Mouse (Mus musculus) heart, embryonic 12.5 days (tissue): ENCODE measurements around the gene Bcas3. TPM values are rescaled to one million over a fixed set of nuclear protein-coding genes. Genes with fewer than 3 reads are reported as not detected.

Experiments
- ATAC-seq: fragments of 200-750 bp; cut with Nextera tagmentation; 2 replicates; pipeline ENCODE4 v1.8.0; 2017; ENCODE audit warnings: moderate TSS enrichment, moderate library complexity; ENCODE audit not compliant: insufficient number of reproducible peaks, low FRiP score
- H3K27ac ChIP-seq: fragments of 300-500 bp; sonication (generic); 2 replicates; pipeline ENCODE4 v1.5.1; 2016; ENCODE audit warnings: mild to moderate bottlenecking, moderate library complexity; ENCODE audit not compliant: poor library complexity, severe bottlenecking
- H3K27me3 ChIP-seq: fragments of 300-500 bp; sonication (generic); replicated peaks from 2 replicates; pipeline ENCODE4 v1.6.1; 2016; ENCODE audit warnings: mild to moderate bottlenecking, moderate library complexity
- H3K36me3 ChIP-seq: fragments of 300-500 bp; sonication (generic); 2 replicates; pipeline ENCODE4 v1.6.1; 2016; ENCODE audit warnings: mild to moderate bottlenecking, moderate library complexity
- H3K4me1 ChIP-seq: fragments of 300-500 bp; sonication (generic); replicated peaks from 2 replicates; pipeline ENCODE4 v1.6.1; 2016; ENCODE audit warnings: mild to moderate bottlenecking
- H3K4me2 ChIP-seq: fragments of 300-500 bp; sonication (generic); 2 replicates; pipeline ENCODE4 v1.6.1; 2016; ENCODE audit warnings: mild to moderate bottlenecking, moderate library complexity
- H3K4me3 ChIP-seq: fragments of 300-500 bp; sonication (generic); 2 replicates; pipeline ENCODE4 v1.5.1; 2016; ENCODE audit warnings: mild to moderate bottlenecking
- H3K9ac ChIP-seq: fragments of 300-500 bp; sonication (generic); 2 replicates; pipeline ENCODE4 v1.6.1; 2016; ENCODE audit warnings: mild to moderate bottlenecking, moderate library complexity
- H3K9me3 ChIP-seq: fragments of 300-500 bp; sonication (generic); replicated peaks from 2 replicates; pipeline ENCODE4 v1.6.1; 2016; ENCODE audit warnings: mild to moderate bottlenecking, moderate library complexity
- WGBS: fragments of 180-500 bp; shearing (Covaris S2); methylation state at CpG from one replicate; pipeline ENCODE4 v1.1.7; 2016; 5-methylcytosine and 5-hydroxymethylcytosine counted together
- polyA plus RNA-seq: library from polyadenylated mRNA; unstranded; fragments of >200 nt; fragmentation: Nextera tagmentation; extraction: Ambion mirVana; gene quantifications from 2 replicates; pipeline ENCODE4 v1.2.1, GENCODE M21; 2016

Bcas3 gene
- polyA plus RNA-seq, 1 experiment from 2014 or later, result 16.1 TPM

DNA sequence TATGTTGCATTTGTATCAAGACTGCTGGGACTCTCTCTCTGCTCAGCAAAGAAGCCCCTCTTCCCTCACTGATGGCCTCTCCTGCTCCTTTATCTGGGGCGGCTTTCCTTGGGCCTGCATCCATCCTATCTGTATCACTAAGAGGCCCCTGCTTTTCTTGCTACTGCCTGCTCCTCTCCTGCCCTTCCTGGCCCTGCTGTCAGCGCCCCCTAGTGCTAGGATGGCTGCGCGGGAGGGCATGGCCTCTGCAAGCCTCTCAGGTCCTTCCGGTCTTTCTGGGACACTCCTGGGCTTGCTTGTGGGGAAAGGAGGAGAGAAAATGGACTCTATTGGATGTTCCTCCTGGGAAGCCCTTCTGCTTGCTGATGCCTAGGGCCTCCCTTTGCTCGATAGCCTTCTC lies 470.2 kb downstream of the Bcas3 start:
- Histone ChIP-seq H3K9me3 (no peaks in the 10 kb centered on the region), H3K9ac (no peak overlapping the region), H3K36me3 (no peaks in the 10 kb centered on the region), H3K27me3 (peaks cover 68% of the 10 kb centered on the region), H3K4me1 (peaks cover 75% of the 10 kb centered on the region), H3K4me3 (no peak overlapping the region), H3K4me2 (no peak overlapping the region), H3K27ac (no peak overlapping the region)
- WGBS, result 10% methylated on average over 6 of the region's 6 CpGs
- ATAC-seq, result 0 out of 2 replicates have a peak, but pooled peaks have one; percentile 54

DNA sequence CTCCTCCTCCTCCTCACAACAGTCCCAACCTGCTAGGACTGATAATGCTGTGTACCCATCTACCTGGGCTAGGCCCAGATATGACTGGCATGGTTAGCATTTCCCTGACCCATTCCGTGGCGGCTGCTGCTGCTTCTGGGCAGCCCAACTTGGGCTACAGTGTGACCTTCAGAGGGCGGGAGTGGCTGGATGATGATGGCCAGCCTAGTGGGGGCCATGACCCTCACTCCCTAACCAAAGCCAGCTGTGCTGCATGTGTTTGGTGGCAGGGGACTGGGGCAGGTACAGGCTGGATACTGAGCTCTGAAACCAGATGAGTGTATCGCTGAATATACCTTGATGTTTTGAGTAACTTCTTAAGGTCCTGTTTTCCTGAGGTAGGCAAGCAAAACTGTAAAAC lies 470.8 kb downstream of the Bcas3 start:
- H3K27me3 ChIP-seq, result peaks cover 74% of the 10 kb centered on the region
- peaks cover 75% of the 10 kb centered on the region for H3K4me1 ChIP-seq
- 87% methylated on average over 4 of the region's 4 CpGs for WGBS
- no peaks in the 10 kb centered on the region for H3K36me3 ChIP-seq
- H3K4me2 ChIP-seq, result no peak overlapping the region
- no peak overlapping the region for H3K9ac ChIP-seq
- no peak overlapping the region for H3K27ac ChIP-seq
- no peaks in the 10 kb centered on the region for H3K9me3 ChIP-seq
- ATAC-seq, result no peak
- no peak overlapping the region for H3K4me3 ChIP-seq

DNA sequence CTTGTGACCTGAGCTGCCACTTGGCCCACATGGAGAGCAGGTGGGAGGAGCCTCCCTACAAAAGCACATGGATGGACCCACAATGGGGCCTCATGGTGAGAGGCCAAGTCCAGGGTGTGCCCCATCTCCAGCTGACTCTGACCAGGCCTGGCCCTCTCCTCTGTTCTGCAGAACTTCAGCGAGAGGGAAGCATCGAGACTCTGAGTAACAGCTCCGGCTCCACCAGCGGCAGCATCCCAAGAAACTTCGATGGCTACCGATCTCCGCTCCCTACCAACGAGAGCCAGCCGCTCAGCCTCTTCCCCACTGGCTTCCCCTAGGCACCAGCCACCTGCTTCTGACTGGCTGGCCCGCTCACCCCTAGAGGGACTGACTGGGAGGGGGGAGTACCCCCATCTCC lies 472.1 kb downstream of the Bcas3 start:
- peaks cover 72% of the 10 kb centered on the region for H3K27me3 ChIP-seq
- H3K4me1 ChIP-seq, result peaks cover 78% of the 10 kb centered on the region
- H3K27ac ChIP-seq, result no peak overlapping the region
- WGBS, result 83% methylated on average over 10 of the region's 10 CpGs
- no peak for ATAC-seq
- no peak overlapping the region for H3K9ac ChIP-seq
- no peaks in the 10 kb centered on the region for H3K9me3 ChIP-seq
- no peak overlapping the region for H3K4me2 ChIP-seq
- no peaks in the 10 kb centered on the region for H3K36me3 ChIP-seq
- H3K4me3 ChIP-seq, result no peak overlapping the region

DNA sequence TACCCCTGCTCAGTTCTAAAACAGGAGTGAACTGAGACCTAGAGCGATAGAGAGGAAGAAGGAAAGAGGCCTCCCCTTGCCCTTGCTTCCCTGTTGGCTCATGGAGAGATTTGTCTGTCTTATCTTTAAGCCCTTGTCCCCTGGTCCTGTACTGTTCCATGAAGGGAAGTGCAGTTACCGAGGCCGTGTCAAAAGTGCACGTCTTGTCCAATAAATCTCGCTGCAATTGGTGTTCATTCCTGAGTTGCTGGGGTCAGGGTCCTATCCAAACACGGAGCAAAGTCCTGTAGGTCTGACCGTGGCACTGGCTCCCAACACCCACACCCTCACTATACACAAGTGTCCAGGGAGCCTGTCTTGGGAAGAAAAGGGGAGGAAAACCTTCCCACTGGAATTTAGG lies 472.9 kb downstream of the Bcas3 start:
- no peak overlapping the region; the same call in 1 of the 2 replicates for H3K4me2 ChIP-seq
- WGBS, result 41% methylated on average over 7 of the region's 7 CpGs
- no peak overlapping the region for H3K9ac ChIP-seq
- H3K4me3 ChIP-seq, result no peak overlapping the region
- 0 out of 2 replicates have a peak overlapping the region, but pooled peaks have one; percentile 22 for H3K27ac ChIP-seq
- no peaks in the 10 kb centered on the region for H3K9me3 ChIP-seq
- H3K36me3 ChIP-seq, result no peaks in the 10 kb centered on the region
- H3K27me3 ChIP-seq, result peaks cover 69% of the 10 kb centered on the region
- ATAC-seq, result no peak
- H3K4me1 ChIP-seq, result peaks cover 83% of the 10 kb centered on the region

DNA sequence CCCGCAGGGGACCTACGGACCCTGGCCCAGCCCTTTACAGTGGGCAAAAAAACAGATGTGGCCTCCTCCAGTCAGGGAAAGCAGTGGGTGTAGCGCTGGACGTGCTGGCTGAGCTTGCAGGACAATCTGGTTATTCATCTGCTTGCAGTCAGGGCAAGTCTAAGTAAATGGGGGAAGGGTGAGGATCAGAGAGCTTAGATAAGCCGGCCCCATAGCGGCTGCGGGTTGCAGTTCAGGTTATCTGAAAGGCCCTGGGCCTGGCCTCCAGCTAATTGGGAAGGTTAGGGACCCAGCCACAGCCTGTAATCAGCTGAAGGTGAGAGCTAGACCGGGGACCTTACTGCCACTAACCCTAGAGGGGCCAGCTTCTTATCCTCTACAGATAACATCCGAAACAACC lies 474.4 kb downstream of the Bcas3 start:
- H3K36me3 ChIP-seq, result no peaks in the 10 kb centered on the region
- no peak overlapping the region for H3K27ac ChIP-seq
- H3K27me3 ChIP-seq, result peaks cover 77% of the 10 kb centered on the region
- H3K9ac ChIP-seq, result no peak overlapping the region
- H3K4me2 ChIP-seq, result 0 out of 2 replicates have a peak overlapping the region, but pooled peaks have one; percentile 0
- peaks cover 83% of the 10 kb centered on the region for H3K4me1 ChIP-seq
- 19% methylated on average over 9 of the region's 9 CpGs for WGBS
- no peak for ATAC-seq
- no peak overlapping the region for H3K4me3 ChIP-seq
- H3K9me3 ChIP-seq, result no peaks in the 10 kb centered on the region

DNA sequence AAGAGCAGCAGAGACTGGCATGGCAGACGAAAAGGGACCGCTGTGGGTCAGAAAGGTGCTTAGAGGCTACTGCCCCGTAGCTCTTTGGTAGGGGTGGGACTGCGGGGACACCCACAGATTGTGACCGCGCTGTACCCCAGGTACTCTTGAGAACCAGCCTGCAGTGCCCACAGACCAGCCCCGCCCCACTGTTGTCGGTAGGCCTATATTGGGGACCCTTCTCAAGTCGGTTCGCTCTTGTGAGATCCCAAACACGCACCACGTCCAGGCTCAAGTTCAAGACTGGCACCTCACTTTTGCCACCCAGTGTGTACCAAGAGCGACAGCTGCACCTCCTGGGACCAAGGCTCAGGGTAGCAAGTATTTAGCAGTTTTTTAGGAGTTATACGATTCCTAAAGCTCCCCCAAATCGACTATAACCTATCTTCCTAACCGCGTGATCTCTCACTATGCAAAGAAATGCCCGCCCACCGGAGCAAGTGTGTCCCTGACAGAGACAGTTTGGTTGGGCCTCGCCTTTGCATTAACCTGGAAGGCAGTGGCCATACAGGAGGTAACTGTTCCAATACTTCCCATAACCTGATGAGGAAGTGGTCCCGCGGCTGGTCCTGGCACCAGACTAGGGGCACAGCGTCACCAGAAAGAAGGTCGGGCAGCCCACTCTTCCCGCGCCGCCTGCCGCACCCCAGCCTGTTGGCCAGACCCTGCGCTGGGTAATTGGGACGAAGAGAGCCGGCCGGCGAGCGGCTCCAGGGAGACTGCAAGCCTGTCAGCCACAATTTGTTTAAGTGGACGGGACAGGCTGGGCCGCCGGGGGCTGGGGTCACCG lies 475.9 kb downstream of the Bcas3 start:
- Histone ChIP-seq H3K4me3 (peak overlapping the region; percentile 74), H3K36me3 (no peaks in the 10 kb centered on the region), H3K4me1 (peaks cover 73% of the 10 kb centered on the region), H3K4me2 (peak overlapping the region; percentile 92), H3K27ac (peak overlapping the region; percentile 12; the same call in 1 of the 2 replicates), H3K27me3 (peaks cover 75% of the 10 kb centered on the region), H3K9ac (peak overlapping the region; percentile 22; the same call in 1 of the 2 replicates), H3K9me3 (no peaks in the 10 kb centered on the region)
- 10% methylated on average over 38 of the region's 38 CpGs for WGBS
- no peak for ATAC-seq

DNA sequence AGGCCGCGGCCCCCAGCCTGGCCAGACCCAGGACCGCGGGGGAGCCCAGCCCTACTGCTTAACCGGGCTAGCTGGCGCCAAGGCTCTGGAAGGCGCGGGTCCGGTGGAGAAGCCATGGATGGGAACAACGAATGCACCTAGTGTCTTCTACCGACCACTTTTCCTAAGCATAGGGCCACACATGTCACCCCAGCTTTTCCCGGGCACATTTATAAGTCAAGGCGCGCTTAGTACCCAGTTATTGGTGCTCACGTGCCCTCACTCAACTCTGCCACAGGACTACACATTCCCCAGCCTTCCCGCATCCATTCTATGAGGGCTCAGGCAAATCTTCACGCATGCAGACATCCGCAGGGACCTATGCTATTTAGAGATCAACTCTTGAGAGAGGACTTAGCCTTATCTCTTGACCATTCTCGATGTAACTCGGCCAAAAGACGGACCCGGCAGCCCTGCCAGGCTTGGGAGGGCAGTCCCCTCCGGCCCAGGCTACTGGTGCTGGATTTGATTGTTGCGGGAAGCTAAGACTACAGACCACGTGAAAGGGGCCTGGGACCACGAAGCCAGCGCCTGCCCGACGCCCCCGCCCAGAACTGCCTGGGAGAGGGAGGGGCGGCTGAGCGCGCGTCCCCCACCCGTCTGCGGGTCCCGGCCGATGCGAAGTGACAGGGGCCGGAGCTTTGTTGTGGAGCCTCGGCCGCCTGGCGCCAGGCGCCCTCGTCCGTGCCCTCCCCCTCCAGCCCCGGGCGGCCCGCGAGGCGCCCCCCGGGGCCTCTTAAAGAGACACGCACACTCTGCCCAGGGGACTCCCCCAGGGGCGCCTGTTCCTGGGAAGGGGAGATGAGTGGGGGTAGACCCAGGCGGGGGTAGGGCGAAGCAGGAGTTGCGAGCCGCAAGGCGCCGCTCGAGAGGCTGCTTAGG lies 476.8 kb downstream of the Bcas3 start:
- peak overlapping the region; percentile 12; the same call in 1 of the 2 replicates for H3K27ac ChIP-seq
- under 1% methylated on average over 61 of the region's 61 CpGs for WGBS
- H3K36me3 ChIP-seq, result no peaks in the 10 kb centered on the region
- H3K27me3 ChIP-seq, result peaks cover 75% of the 10 kb centered on the region
- no peaks in the 10 kb centered on the region for H3K9me3 ChIP-seq
- peak overlapping the region; percentile 92 for H3K4me2 ChIP-seq
- peak overlapping the region; percentile 64 for H3K9ac ChIP-seq
- H3K4me1 ChIP-seq, result peaks cover 73% of the 10 kb centered on the region
- H3K4me3 ChIP-seq, result peak overlapping the region; percentile 74
- peak; percentile 3; the same call in 1 of the 2 replicates for ATAC-seq

DNA sequence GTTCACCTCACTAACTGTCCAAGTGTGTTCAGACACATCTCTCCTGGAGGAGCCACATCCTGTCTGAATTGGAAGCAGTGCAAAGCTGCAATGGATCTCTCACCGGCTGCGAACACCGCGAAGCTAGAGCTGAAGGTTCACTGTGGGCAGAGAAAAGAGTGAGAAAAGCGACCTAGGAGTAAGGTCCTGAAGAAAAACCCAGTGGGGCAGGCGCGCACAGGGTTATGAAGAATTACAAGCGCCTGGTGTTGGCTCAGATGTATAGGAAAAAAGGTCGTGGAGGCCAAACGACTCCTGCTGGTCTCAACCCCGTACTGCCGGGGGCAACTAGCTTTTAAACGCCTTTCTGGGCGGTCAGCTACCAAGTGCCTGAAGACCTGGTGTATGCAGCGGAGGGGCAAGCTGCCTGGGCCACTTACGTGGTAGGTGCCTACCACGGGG lies 478.0 kb downstream of the Bcas3 start:
- Histone ChIP-seq H3K36me3 (no peaks in the 10 kb centered on the region), H3K4me3 (peak overlapping the region; percentile 74), H3K4me1 (peaks cover 64% of the 10 kb centered on the region), H3K9ac (no peak overlapping the region; the same call in 1 of the 2 replicates), H3K9me3 (no peaks in the 10 kb centered on the region), H3K27me3 (peaks cover 77% of the 10 kb centered on the region), H3K4me2 (peak overlapping the region; percentile 92), H3K27ac (no peak overlapping the region; the same call in 1 of the 2 replicates)
- ATAC-seq, result no peak
- 2% methylated on average over 17 of the region's 17 CpGs for WGBS

DNA sequence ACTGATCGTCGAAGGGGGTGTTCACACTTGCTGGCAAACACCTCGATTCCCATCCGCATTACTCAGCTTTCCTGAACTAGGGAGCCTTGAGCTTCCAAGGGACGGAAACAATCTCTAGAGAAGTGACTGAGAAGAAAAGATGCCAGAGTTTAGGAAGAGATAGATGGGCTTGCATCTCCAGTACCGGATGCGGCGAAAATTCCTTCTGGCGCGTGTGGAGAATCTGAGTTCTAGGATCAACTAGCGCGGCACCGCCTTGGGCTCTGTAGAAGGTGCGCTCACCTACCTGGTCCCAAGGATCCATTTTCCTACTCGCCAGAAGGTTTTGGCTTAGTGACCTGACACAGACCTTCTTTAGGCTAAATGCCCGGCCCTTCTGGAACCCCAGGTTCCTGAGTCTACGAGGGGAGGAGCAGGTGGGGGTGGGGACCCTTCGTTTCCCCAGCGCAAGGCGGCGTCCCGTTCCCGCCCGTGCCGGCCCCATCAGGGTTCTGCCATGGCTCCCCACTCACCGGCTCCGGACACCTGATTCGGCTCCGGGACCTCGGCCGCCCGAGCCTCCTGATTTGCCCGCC lies 478.8 kb downstream of the Bcas3 start:
- peak overlapping the region; percentile 74 for H3K4me3 ChIP-seq
- peaks cover 59% of the 10 kb centered on the region for H3K4me1 ChIP-seq
- H3K27me3 ChIP-seq, result peaks cover 78% of the 10 kb centered on the region
- peak overlapping the region; percentile 92 for H3K4me2 ChIP-seq
- peak overlapping the region; percentile 46 for H3K27ac ChIP-seq
- no peaks in the 10 kb centered on the region for H3K9me3 ChIP-seq
- H3K36me3 ChIP-seq, result no peaks in the 10 kb centered on the region
- peak overlapping the region; percentile 81 for H3K9ac ChIP-seq
- WGBS, result under 1% methylated on average over 33 of the region's 33 CpGs
- no peak for ATAC-seq

DNA sequence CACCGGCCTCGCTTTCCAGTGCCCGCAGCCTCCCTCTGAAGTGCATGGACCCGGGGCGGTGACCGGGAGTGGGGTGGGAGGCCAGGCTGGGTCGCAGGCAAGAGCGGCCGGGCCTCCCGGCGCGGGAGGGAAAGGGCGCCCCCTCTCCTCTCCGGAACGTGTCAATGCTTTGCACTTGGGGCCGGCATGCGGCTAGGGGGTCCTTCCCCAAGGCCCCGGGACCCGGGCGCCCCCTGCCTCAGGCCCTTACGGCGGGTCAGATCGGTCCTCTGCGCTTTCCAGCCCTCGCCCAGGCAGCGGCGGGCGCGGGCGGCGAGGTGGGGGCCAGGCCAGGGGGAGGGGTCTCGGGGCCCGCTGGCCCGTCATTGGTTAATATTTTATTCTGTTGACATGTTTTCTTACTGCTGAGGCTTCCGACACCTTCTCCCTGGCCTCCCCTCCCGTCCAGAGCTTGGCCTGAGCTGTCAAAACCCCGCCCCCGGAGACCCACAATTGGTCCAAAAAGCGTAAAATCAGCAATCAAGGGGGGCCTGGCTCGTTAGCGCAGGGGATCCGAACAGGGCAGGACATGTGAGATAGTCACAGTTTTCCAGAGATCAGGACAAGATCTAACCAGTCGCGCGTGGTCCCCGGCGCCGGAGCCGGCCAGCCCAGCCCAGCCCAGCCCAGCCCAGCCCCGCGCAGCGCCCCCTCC lies 479.4 kb downstream of the Bcas3 start, which contains the start of gene Tbx2:
Gene Tbx2, plus strand, starts transcription at position 321 of the 694 bp plus-strand sequence.
- WGBS, result under 1% methylated on average over 43 of the region's 52 CpGs
- H3K27ac ChIP-seq, result peak within 1 kb of the TSS; percentile 78
- peaks cover 78% of the 10 kb centered on the region for H3K27me3 ChIP-seq
- peaks cover 60% of the 10 kb centered on the region for H3K4me1 ChIP-seq
- peak within 1 kb of the TSS; percentile 92 for H3K4me2 ChIP-seq
- no peaks in the 10 kb centered on the region for H3K36me3 ChIP-seq
- no peaks in the 10 kb centered on the region for H3K9me3 ChIP-seq
- peak within 1 kb of the TSS; percentile 74 for H3K4me3 ChIP-seq
- H3K9ac ChIP-seq, result peak within 1 kb of the TSS; percentile 81
- ATAC-seq, result peak; percentile 40
